Mouse (Mus musculus): Measurements from ENCODE around the gene Spata31d1b. TPM values are rescaled to one million over a fixed set of nuclear protein-coding genes. Genes with fewer than 3 reads are reported as not detected.
A peak's percentile ranks its signal among the peaks of the same experiment; 100 is the strongest.

The Spata31d1b gene
- polyA plus RNA-seq, 1 experiment from 2014 or later = not detected

DNA sequence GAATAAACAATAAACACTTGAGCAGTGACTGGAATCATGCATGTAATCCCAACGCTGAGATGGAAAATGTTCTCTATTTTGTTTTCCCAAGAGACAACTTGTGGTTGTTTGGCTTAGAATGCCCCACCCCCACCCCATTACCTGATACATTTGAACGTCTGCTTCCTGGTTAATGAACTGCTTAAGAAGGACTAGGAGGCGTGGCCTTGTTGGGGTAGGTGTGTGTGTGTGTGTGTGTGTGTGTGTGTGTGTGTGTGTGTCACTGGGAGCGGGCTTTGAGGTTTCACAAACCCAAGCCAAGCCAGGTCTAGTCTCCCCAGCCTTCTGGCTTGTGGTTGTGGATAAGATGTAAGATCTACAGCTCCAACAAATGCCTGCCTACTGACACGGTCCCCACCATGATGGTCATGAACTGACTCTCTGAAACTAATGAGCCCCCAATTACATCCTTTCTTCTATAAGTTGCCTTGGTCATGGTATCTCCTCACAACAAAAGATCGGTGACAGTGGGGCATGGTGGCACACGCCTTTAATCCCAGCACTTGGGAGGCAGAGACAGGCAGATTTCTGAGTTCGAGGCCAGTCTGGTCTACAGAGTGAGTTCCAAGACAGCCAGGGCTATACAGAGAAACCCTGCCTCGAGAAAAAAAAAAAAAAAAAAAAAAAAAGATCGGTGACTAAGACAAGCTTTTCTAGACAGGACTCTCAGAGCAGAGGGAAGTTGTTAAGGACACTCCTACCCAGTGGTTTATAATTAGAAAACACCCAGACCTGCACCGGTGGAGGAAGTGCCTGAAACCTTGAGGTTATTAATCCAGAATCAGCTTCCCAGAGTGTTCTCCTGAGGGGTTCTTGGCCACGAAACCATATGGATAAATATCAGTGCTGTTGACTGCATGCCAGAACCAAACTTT lies 35.5 kb upstream of the Spata31d1b start:
- WGBS = 85% methylated on average over 12 of the region's 12 CpGs

DNA sequence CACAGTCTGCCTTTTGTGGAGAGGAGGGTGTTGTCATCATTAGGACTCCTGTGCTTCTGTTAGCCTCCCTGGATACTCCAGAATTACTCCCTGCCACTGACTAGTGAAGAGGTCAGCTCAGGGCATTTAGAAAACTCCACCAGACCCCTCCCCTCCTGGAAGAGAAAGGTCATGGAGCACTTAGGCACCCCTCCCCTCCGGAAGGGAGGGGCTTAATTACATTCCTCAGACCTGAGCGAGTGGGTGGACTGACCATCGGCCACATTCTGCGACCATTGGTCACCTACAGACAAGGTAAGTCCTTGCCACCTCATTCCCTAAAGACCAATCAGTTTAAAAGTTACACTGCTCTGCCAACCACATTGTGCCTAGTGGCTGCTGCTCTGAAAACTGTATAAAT lies 32.8 kb upstream of the Spata31d1b start:
- no peak for ATAC-seq (ENCODE audit: low FRiP score, low read depth)
- H3K36me3 ChIP-seq = no peaks in the 10 kb centered on the region
- 0 out of 2 replicates have a peak, but pooled peaks cover 3% of the 10 kb centered on the region for H3K27me3 ChIP-seq
- no peak overlapping the region for H3K4me3 ChIP-seq
- no peak overlapping the region for H3K27ac ChIP-seq (replicated peaks)
- 64% methylated on average over 4 of the region's 4 CpGs for WGBS
- no peaks in the 10 kb centered on the region for H3K4me1 ChIP-seq
- H3K9ac ChIP-seq (replicated peaks) = no peak overlapping the region
- no peak overlapping the region for H3K4me2 ChIP-seq (replicated peaks)
- H3K9me3 ChIP-seq = no peaks in the 10 kb centered on the region

More for the DNA sequence above, 35.5 kb upstream of the Spata31d1b start:
- Histone ChIP-seq H3K4me2 (replicated peaks) (no peak overlapping the region), H3K4me3 (0 out of 2 replicates have a peak overlapping the region, but pooled peaks have one; percentile 89), H3K9me3 (no peaks in the 10 kb centered on the region), H3K4me1 (peaks cover 15% of the 10 kb centered on the region), H3K36me3 (no peaks in the 10 kb centered on the region), H3K9ac (replicated peaks) (no peak overlapping the region), H3K27me3 (no peaks in the 10 kb centered on the region), H3K27ac (replicated peaks) (0 out of 2 replicates have a peak overlapping the region, but pooled peaks have one; percentile 93)
- no peak for ATAC-seq (ENCODE audit: low FRiP score, low read depth)

DNA sequence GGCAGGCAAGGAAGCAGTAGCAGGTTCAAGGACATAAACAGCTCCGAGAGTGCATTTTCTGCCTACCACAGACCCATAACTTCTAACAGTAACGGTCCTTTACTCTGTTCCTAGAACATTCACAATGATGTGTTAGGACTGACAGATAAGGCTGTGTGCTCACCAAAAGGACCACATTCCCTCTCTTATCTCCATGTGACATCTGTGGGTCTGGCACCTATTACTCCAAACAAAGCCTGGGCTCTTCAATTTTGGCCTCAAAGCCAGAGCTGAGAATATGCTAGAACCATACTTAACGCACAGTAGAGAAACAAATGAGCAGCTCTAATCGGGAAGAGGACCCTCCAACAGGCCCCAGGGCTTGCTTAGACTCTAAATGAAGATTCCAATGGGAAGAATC lies 32.2 kb upstream of the Spata31d1b start:
- Histone ChIP-seq H3K27ac (replicated peaks) (no peak overlapping the region), H3K4me3 (no peak overlapping the region), H3K9ac (replicated peaks) (no peak overlapping the region), H3K4me2 (replicated peaks) (no peak overlapping the region), H3K27me3 (0 out of 2 replicates have a peak, but pooled peaks cover 3% of the 10 kb centered on the region), H3K9me3 (no peaks in the 10 kb centered on the region), H3K36me3 (no peaks in the 10 kb centered on the region), H3K4me1 (no peaks in the 10 kb centered on the region)
- WGBS = 82% methylated on average over 4 of the region's 4 CpGs
- no peak for ATAC-seq (ENCODE audit: low FRiP score, low read depth)

DNA sequence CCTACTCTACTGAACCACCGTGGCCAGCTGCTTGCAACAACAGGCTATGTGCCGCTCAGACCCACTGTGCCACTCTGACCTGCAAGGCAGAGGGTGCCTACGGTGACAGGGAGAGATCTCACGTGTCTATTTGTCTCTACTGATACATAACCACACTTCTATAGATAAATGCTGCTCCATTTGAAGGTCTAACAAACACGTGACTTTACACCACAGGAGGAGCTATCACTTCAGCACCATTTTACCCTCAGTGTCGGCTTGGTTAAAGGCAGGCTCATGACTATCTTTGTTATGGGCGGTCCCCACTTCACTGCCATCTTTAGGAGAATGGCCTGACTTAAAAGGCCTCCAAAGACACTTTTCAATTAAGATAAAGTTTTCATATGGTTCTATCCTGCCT lies 29.5 kb upstream of the Spata31d1b start:
- no peaks in the 10 kb centered on the region for H3K9me3 ChIP-seq
- no peak overlapping the region for H3K4me2 ChIP-seq (replicated peaks)
- ATAC-seq (ENCODE audit: low FRiP score, low read depth) = no peak
- no peaks in the 10 kb centered on the region for H3K36me3 ChIP-seq
- 0 out of 2 replicates have a peak, but pooled peaks cover 3% of the 10 kb centered on the region for H3K27me3 ChIP-seq
- H3K9ac ChIP-seq (replicated peaks) = no peak overlapping the region
- H3K4me1 ChIP-seq = no peaks in the 10 kb centered on the region
- WGBS = 45% methylated on average over 7 of the region's 7 CpGs
- no peak overlapping the region for H3K4me3 ChIP-seq
- no peak overlapping the region for H3K27ac ChIP-seq (replicated peaks)

DNA sequence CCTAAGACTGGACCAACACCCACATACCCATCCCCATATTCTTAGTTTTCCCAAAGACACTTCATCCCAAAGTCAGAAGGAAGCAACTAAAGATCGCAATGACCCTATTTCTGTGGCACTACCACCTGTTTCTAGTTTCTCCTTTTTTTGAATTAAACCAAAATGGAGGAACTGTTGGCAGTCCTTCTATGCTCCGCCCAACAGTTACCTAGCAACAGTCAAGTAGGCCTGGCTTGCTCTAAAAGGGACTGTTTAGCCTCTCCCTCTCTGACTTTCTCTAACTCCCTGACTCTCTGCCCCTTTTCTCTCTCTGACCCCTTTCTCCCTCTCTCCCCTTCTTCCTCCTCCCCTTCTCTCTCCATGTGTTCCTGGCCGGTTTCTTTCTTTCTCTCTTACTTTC lies 26.8 kb upstream of the Spata31d1b start:
- Histone ChIP-seq H3K9me3 (no peaks in the 10 kb centered on the region), H3K4me2 (replicated peaks) (no peak overlapping the region), H3K4me3 (no peak overlapping the region), H3K27me3 (0 out of 2 replicates have a peak, but pooled peaks cover 3% of the 10 kb centered on the region), H3K9ac (replicated peaks) (no peak overlapping the region), H3K4me1 (no peaks in the 10 kb centered on the region), H3K36me3 (no peaks in the 10 kb centered on the region), H3K27ac (replicated peaks) (no peak overlapping the region)
- WGBS = 82% methylated on average over 3 of the region's 3 CpGs
- ATAC-seq (ENCODE audit: low FRiP score, low read depth) = no peak

DNA sequence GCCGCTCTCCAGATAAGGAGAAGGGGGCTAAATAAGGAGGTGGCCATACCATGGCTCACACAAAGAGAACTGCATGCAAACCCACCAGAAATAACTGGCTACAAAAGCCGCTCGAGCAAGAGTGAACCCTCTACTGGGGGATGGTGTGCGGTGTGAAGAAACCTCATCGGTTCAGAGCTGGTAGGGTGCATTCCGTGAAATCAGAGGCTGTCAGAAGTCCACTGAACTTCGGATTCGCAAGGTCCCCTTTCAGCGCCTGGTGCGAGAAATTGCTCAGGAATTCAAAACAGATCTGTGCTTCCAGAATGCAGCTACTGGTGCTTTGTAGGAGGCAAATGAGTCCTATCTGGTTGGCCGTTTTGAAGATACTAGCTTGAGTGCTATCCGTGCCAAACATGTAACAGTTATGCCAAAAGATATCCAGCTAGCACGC lies 23.7 kb upstream of the Spata31d1b start:
- ATAC-seq (ENCODE audit: low FRiP score, low read depth) = no peak

DNA sequence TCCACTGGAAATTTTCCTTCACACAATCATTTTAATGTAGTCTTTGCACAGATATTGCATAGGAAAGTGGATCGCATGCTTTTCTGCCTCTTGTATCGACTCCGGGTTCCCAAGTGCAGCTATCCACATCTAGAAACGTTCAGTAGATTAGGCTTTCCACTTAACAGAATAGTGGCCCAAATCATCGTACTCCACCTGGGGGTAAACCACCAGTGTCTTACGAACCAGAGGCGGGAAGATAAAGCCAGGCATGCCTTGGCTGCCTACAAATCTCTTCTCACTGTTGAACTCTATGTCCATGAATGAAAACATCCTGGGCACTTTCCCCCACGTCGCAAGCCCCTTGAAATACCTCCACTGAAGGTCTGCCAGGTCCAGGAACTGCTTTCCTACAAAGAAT lies 22.8 kb upstream of the Spata31d1b start:
- H3K4me2 ChIP-seq (replicated peaks) = no peak overlapping the region
- H3K27me3 ChIP-seq = 0 out of 2 replicates have a peak, but pooled peaks cover 8% of the 10 kb centered on the region
- H3K9ac ChIP-seq (replicated peaks) = no peak overlapping the region
- no peak for ATAC-seq (ENCODE audit: low FRiP score, low read depth)
- no peak overlapping the region for H3K27ac ChIP-seq (replicated peaks)
- no peak overlapping the region for H3K4me3 ChIP-seq
- no peaks in the 10 kb centered on the region for H3K36me3 ChIP-seq
- H3K4me1 ChIP-seq = no peaks in the 10 kb centered on the region
- H3K9me3 ChIP-seq = no peaks in the 10 kb centered on the region
- WGBS = 88% methylated on average over 9 of the region's 9 CpGs

More for the DNA sequence above, 23.7 kb upstream of the Spata31d1b start:
- Histone ChIP-seq H3K27ac (replicated peaks) (no peak overlapping the region), H3K4me1 (no peaks in the 10 kb centered on the region), H3K4me3 (no peak overlapping the region), H3K9me3 (no peaks in the 10 kb centered on the region), H3K4me2 (replicated peaks) (no peak overlapping the region), H3K9ac (replicated peaks) (no peak overlapping the region), H3K27me3 (0 out of 2 replicates have a peak, but pooled peaks cover 1% of the 10 kb centered on the region), H3K36me3 (no peaks in the 10 kb centered on the region)
- 69% methylated on average over 13 of the region's 13 CpGs for WGBS

DNA sequence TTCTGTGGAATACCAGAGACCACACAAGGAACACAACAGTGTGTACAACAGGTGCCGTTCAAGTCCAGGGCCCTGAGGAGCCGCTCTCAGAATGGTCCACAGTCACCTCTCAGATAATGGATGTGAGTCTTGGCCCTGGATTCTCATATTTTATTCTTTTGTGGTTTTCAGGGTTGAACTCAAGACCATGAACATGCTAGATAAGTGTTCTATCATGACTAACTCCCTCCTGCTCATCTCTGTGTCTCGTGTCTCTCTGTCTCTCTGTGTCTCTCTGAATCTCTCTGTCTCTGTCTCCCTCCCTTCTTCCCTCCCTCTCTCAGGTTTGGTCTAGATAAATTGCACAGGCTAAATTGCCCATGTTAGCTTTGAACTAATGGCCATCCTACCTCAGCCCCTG lies 22.2 kb upstream of the Spata31d1b start:
- Histone ChIP-seq H3K27ac (replicated peaks) (no peak overlapping the region), H3K36me3 (no peaks in the 10 kb centered on the region), H3K4me2 (replicated peaks) (no peak overlapping the region), H3K27me3 (0 out of 2 replicates have a peak, but pooled peaks cover 8% of the 10 kb centered on the region), H3K4me3 (no peak overlapping the region), H3K4me1 (no peaks in the 10 kb centered on the region), H3K9me3 (no peaks in the 10 kb centered on the region), H3K9ac (replicated peaks) (no peak overlapping the region)
- ATAC-seq (ENCODE audit: low FRiP score, low read depth) = no peak
- 95% methylated on average over 3 of the region's 3 CpGs for WGBS

DNA sequence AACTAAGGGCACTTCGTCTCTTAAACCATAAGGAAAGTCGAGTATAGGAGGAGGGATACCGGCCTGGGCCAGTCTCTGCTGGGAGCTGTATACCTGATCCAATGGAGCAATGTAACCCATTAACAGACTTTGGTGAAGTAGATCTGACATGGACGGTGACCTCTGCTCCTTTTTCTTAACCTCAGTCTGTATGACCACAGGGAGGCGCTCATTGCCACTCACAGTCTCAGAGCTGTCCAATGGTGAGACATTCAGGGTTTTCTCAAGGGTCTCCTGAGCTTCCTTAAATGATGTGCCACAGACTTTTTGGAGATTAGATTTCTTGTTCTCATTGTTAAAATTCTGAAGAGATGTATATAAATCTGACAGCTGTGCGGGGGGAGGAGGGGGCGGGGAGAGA lies 21.5 kb upstream of the Spata31d1b start:
- no peak overlapping the region for H3K27ac ChIP-seq (replicated peaks)
- 83% methylated on average over 7 of the region's 7 CpGs for WGBS

DNA sequence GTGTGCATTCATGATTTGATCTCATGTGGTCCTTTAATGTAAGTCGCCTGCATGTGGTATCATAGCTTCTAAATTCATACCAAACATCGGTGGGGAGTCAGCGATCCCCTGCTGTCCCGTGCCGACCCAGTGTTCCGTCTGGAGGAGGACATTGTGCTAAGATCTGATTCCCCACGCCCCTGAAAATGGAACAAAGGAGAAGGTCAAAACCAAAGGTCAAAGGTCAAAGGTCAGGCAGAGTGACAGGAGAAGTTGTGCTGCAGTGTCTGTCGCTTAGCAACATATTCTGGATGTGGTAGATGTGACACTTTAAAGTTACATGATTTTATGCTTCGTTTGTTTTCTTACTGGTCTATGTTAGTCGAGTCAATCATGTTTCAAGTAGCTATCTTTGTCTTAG lies 20.6 kb upstream of the Spata31d1b start:
- 23% methylated on average over 10 of the region's 10 CpGs for WGBS
- ATAC-seq (ENCODE audit: low FRiP score, low read depth) = no peak
- no peak overlapping the region for H3K27ac ChIP-seq (replicated peaks)
- no peak overlapping the region for H3K4me2 ChIP-seq (replicated peaks)
- H3K9me3 ChIP-seq = no peaks in the 10 kb centered on the region
- H3K9ac ChIP-seq (replicated peaks) = no peak overlapping the region
- H3K4me3 ChIP-seq = no peak overlapping the region
- 0 out of 2 replicates have a peak, but pooled peaks cover 8% of the 10 kb centered on the region for H3K27me3 ChIP-seq
- H3K4me1 ChIP-seq = no peaks in the 10 kb centered on the region
- no peaks in the 10 kb centered on the region for H3K36me3 ChIP-seq

More for the DNA sequence above, 21.5 kb upstream of the Spata31d1b start:
- no peak overlapping the region for H3K4me3 ChIP-seq
- H3K9ac ChIP-seq (replicated peaks) = no peak overlapping the region
- H3K4me2 ChIP-seq (replicated peaks) = no peak overlapping the region
- H3K36me3 ChIP-seq = no peaks in the 10 kb centered on the region
- 0 out of 2 replicates have a peak, but pooled peaks cover 8% of the 10 kb centered on the region for H3K27me3 ChIP-seq
- no peaks in the 10 kb centered on the region for H3K4me1 ChIP-seq
- ATAC-seq (ENCODE audit: low FRiP score, low read depth) = no peak
- H3K9me3 ChIP-seq = no peaks in the 10 kb centered on the region

DNA sequence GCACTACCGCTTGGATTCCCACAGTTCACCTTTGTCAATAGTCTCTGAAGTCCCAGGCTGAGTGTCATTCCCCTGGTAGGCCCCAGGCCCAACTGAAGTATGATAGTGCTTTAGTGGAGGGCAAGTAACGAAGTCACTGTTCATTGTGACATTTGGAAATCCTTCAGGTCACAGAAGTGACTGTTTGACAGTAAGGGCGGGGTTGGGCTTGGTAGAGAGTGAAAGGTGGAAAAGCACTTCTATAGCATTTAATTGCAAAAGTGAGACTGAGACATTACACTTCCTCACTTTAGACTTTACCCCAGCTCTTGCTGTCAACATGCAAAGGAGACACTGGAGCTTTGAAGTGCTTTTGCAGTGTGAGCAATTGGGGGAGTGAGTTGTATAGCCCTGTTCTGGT lies 18.1 kb upstream of the Spata31d1b start, which contains the start of gene 4921517D22Rik:
Gene 4921517D22Rik, minus strand, starts transcription at position 101 of the 400 bp plus-strand sequence.
- Histone ChIP-seq H3K4me3 (no peak within 1 kb of the TSS), H3K9me3 (no peaks in the 10 kb centered on the region), H3K36me3 (no peaks in the 10 kb centered on the region), H3K27me3 (0 out of 2 replicates have a peak, but pooled peaks cover 10% of the 10 kb centered on the region), H3K4me1 (no peaks in the 10 kb centered on the region), H3K4me2 (replicated peaks) (no peak within 1 kb of the TSS), H3K27ac (replicated peaks) (no peak within 1 kb of the TSS), H3K9ac (replicated peaks) (no peak within 1 kb of the TSS)
- 85% methylated on average over 3 of the region's 3 CpGs for WGBS
- no peak for ATAC-seq (ENCODE audit: low FRiP score, low read depth)

DNA sequence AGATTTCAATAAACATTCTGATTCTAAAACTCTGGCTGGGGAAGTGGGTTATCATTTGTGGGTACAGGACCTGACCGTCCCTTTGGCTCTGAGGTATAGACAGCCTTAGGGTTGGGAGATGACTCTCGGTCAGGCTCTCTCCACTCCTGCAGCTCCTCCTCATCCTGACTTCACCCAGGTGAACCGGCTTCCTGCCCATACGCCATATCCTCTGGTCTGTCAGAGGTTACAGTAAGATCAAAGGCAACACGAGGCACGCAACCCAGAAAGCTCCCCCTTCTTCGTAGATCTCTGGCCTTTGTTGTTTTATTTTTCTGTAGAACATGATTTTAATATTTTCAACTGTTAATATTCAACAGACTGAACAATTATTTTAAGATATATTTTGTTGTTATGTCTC lies 16.3 kb upstream of the Spata31d1b start:
- H3K4me1 ChIP-seq = no peaks in the 10 kb centered on the region
- H3K27ac ChIP-seq (replicated peaks) = no peak overlapping the region
- WGBS = 94% methylated on average over 7 of the region's 7 CpGs
- no peak overlapping the region for H3K4me2 ChIP-seq (replicated peaks)
- no peak overlapping the region for H3K9ac ChIP-seq (replicated peaks)
- no peaks in the 10 kb centered on the region for H3K9me3 ChIP-seq
- 0 out of 2 replicates have a peak, but pooled peaks cover 10% of the 10 kb centered on the region for H3K27me3 ChIP-seq
- H3K36me3 ChIP-seq = no peaks in the 10 kb centered on the region
- H3K4me3 ChIP-seq = no peak overlapping the region
- no peak for ATAC-seq (ENCODE audit: low FRiP score, low read depth)
